Mouse (Mus musculus) ES-E14 (cell line): ENCODE data around the gene Spsb1.

Experiments used
- HCFC1 ChIP-seq: IDR thresholded peaks from 2 replicates; pipeline ENCODE4 v1.6.1; 2012; ENCODE audit warnings: low read length, inconsistent platforms, borderline replicate concordance; ENCODE audit not compliant: insufficient read depth
- MAFK ChIP-seq: IDR thresholded peaks from 2 replicates; pipeline ENCODE4 v1.6.1; 2014; ENCODE audit warnings: mild to moderate bottlenecking, low read depth, low read length, inconsistent platforms; ENCODE audit not compliant: insufficient read depth
- ZNF384 ChIP-seq: IDR thresholded peaks from 2 replicates; pipeline ENCODE4 v1.6.1; 2012; ENCODE audit warnings: low read depth, low read length, inconsistent platforms

GRCm38 (mm10) chr4:149906921-149907320, 47.9 kb downstream of the Spsb1 start:
- TF ChIP-seq MAFK (no peak), ZNF384 (no peak), HCFC1 (no peak)
